In genomic region chr13:78928347-78928746, GRCm38 (mm10) we compare ENCODE assay signal across 26 mouse cellular contexts.
A peak's percentile ranks its signal among the peaks of the same experiment; 100 is the strongest.
DNase-seq lines count a peak whose midpoint lies in the region; ATAC-seq and TF ChIP-seq lines count a peak whose summit lies in the region.
"Had no signal": no experiment of that assay in that cellular context is flagged by ENCODE, and none has a peak within 500 bp of the region (broad histone marks: within the 10 kb centered on the region; RNA-seq: fewer than 3 reads in every experiment).

No protein-coding gene starts in this region.

- H3K9ac ChIP-seq in forebrain, embryonic 12.5 days, result no peak overlapping the region
- H3K9ac ChIP-seq in forebrain, postnatal 0 days, result no peak overlapping the region
- H3K9ac ChIP-seq in hindbrain, embryonic 11.5 days (ENCODE audit: low read depth, low read length), result no peak overlapping the region
- H3K9ac ChIP-seq in midbrain, embryonic 14.5 days (replicated peaks; ENCODE audit: low read length), result no peak overlapping the region
- no peak overlapping the region for H3K9ac ChIP-seq in midbrain, postnatal 0 days (replicated peaks; ENCODE audit: low read length, poor library complexity, severe bottlenecking)
- H3K9ac ChIP-seq: embryonic facial prominence, embryonic 12.5 days; embryonic facial prominence, embryonic 15.5 days had no signal

- H3K9me3 ChIP-seq in forebrain, embryonic 12.5 days, result no peaks in the 10 kb centered on the region
- H3K9me3 ChIP-seq in forebrain, postnatal 0 days (ENCODE audit: low read length), result no peaks in the 10 kb centered on the region
- no peaks in the 10 kb centered on the region for H3K9me3 ChIP-seq in hindbrain, embryonic 11.5 days (ENCODE audit: control insufficient read depth, low read length)
- no peaks in the 10 kb centered on the region for H3K9me3 ChIP-seq in hindbrain, embryonic 10.5 days
- H3K9me3 ChIP-seq in midbrain, embryonic 14.5 days (ENCODE audit: control insufficient read depth, low read length), result no peaks in the 10 kb centered on the region
- H3K9me3 ChIP-seq in midbrain, postnatal 0 days (ENCODE audit: low read length), result no peaks in the 10 kb centered on the region
- H3K9me3 ChIP-seq: embryonic facial prominence, embryonic 12.5 days; embryonic facial prominence, embryonic 15.5 days; G1E; heart, embryonic 10.5 days had no signal

- peak; percentile 72 for ATAC-seq in forebrain, embryonic 12.5 days (ENCODE audit: low FRiP score)
- ATAC-seq in forebrain, postnatal 0 days, result no peak
- ATAC-seq in hindbrain, embryonic 11.5 days (ENCODE audit: low FRiP score), result peak; percentile 40; the same call in 1 of the 2 replicates
- 0 out of 2 replicates have a peak, but pooled peaks have one; percentile 43 for ATAC-seq in midbrain, embryonic 14.5 days (ENCODE audit: low FRiP score, low TSS enrichment)
- ATAC-seq in midbrain, postnatal 0 days (ENCODE audit: low FRiP score), result no peak
- ATAC-seq: intestine, postnatal 0 days; Patski had no signal

- H3K27me3 ChIP-seq in forebrain, embryonic 12.5 days, result no peaks in the 10 kb centered on the region
- H3K27me3 ChIP-seq in forebrain, postnatal 0 days (ENCODE audit: insufficient read depth, low read length), result no peaks in the 10 kb centered on the region
- H3K27me3 ChIP-seq in hindbrain, embryonic 11.5 days (ENCODE audit: control insufficient read depth, insufficient read depth, low read length), result no peaks in the 10 kb centered on the region
- no peaks in the 10 kb centered on the region for H3K27me3 ChIP-seq in hindbrain, embryonic 10.5 days (ENCODE audit: insufficient read depth, poor library complexity, severe bottlenecking)
- no peaks in the 10 kb centered on the region for H3K27me3 ChIP-seq in midbrain, embryonic 14.5 days (ENCODE audit: control insufficient read depth, insufficient read depth, low read length)
- no peaks in the 10 kb centered on the region for H3K27me3 ChIP-seq in midbrain, postnatal 0 days (ENCODE audit: insufficient read depth, low read length)
- H3K27me3 ChIP-seq: CH12.LX; embryonic facial prominence, embryonic 12.5 days; embryonic facial prominence, embryonic 15.5 days; Patski had no signal

- H3K4me2 ChIP-seq in forebrain, embryonic 12.5 days, result no peak overlapping the region
- no peak overlapping the region for H3K4me2 ChIP-seq in forebrain, postnatal 0 days (ENCODE audit: low read depth)
- H3K4me2 ChIP-seq in hindbrain, embryonic 11.5 days (replicated peaks; ENCODE audit: low read depth, low read length), result no peak overlapping the region
- H3K4me2 ChIP-seq in midbrain, embryonic 14.5 days (ENCODE audit: low read length), result no peak overlapping the region
- H3K4me2 ChIP-seq in midbrain, postnatal 0 days (ENCODE audit: low read depth, low read length, poor library complexity, severe bottlenecking), result no peak overlapping the region
- H3K4me2 ChIP-seq: embryonic facial prominence, embryonic 12.5 days; embryonic facial prominence, embryonic 15.5 days had no signal

- no peaks in the 10 kb centered on the region for H3K36me3 ChIP-seq in forebrain, embryonic 12.5 days (replicated peaks)
- H3K36me3 ChIP-seq in forebrain, postnatal 0 days (ENCODE audit: insufficient read depth), result no peaks in the 10 kb centered on the region
- no peaks in the 10 kb centered on the region for H3K36me3 ChIP-seq in hindbrain, embryonic 11.5 days (ENCODE audit: control insufficient read depth, insufficient read depth, low read length)
- H3K36me3 ChIP-seq in hindbrain, embryonic 10.5 days, result no peaks in the 10 kb centered on the region
- no peaks in the 10 kb centered on the region for H3K36me3 ChIP-seq in midbrain, embryonic 14.5 days (ENCODE audit: control insufficient read depth, insufficient read depth, low read length)
- H3K36me3 ChIP-seq in midbrain, postnatal 0 days (ENCODE audit: insufficient read depth, low read length), result no peaks in the 10 kb centered on the region
- H3K36me3 ChIP-seq: embryonic facial prominence, embryonic 12.5 days; embryonic facial prominence, embryonic 15.5 days; G1E; heart, embryonic 10.5 days had no signal

- WGBS in forebrain, embryonic 12.5 days, result 73% methylated on average over 1 of the region's 1 CpGs
- 61% methylated on average over 1 of the region's 1 CpGs for WGBS in forebrain, postnatal 0 days
- 79% methylated on average over 1 of the region's 1 CpGs for WGBS in hindbrain, embryonic 11.5 days
- WGBS in hindbrain, embryonic 10.5 days, result 88% methylated on average over 1 of the region's 1 CpGs
- WGBS in midbrain, embryonic 14.5 days, result 74% methylated on average over 1 of the region's 1 CpGs
- 81% methylated on average over 1 of the region's 1 CpGs for WGBS in midbrain, postnatal 0 days

- DNase-seq in forebrain, postnatal 0 days, result no peak
- no peak for DNase-seq in hindbrain, embryonic 11.5 days (ENCODE audit: low spot score)
- no peak for DNase-seq in hindbrain, embryonic 10.5 days (ENCODE audit: low spot score)
- no peak for DNase-seq in midbrain, embryonic 14.5 days
- no peak for DNase-seq in midbrain, postnatal 0 days (ENCODE audit: low spot score)
- DNase-seq in retina, postnatal 1 day, result peak; percentile 64
- no peak for DNase-seq in retina, embryonic 14.5 days (ENCODE audit: low spot score)
- DNase-seq: adrenal gland, postnatal 10 days; adrenal gland, postnatal 36 days; B cell, adult 2 months; cerebellum, adult 11 months; cerebellum, adult 2 months; cerebellum, adult 9-11 months; cerebellum, postnatal 25 days; gastrocnemius, postnatal 10 days; gastrocnemius, postnatal 36 days; heart, adult 2 months; kidney, adult 2 months had no signal

- H3K4me1 ChIP-seq in forebrain, embryonic 12.5 days, result no peaks in the 10 kb centered on the region
- no peaks in the 10 kb centered on the region for H3K4me1 ChIP-seq in forebrain, postnatal 0 days (ENCODE audit: insufficient read depth)
- no peaks in the 10 kb centered on the region for H3K4me1 ChIP-seq in hindbrain, embryonic 11.5 days (replicated peaks; ENCODE audit: control insufficient read depth, insufficient read depth, low read length)
- no peaks in the 10 kb centered on the region for H3K4me1 ChIP-seq in hindbrain, embryonic 10.5 days (replicated peaks)
- H3K4me1 ChIP-seq in midbrain, embryonic 14.5 days (ENCODE audit: control insufficient read depth, insufficient read depth, low read length), result no peaks in the 10 kb centered on the region
- no peaks in the 10 kb centered on the region for H3K4me1 ChIP-seq in midbrain, postnatal 0 days (ENCODE audit: insufficient read depth, low read length)
- H3K4me1 ChIP-seq: embryonic facial prominence, embryonic 12.5 days; embryonic facial prominence, embryonic 15.5 days; heart, embryonic 10.5 days had no signal

- H3K4me3 ChIP-seq in forebrain, embryonic 12.5 days (replicated peaks), result no peak overlapping the region
- H3K4me3 ChIP-seq in forebrain, postnatal 0 days (ENCODE audit: low read depth, low read length), result no peak overlapping the region
- H3K4me3 ChIP-seq in hindbrain, embryonic 11.5 days (ENCODE audit: low read depth, low read length), result no peak overlapping the region
- H3K4me3 ChIP-seq in hindbrain, embryonic 10.5 days, result no peak overlapping the region
- H3K4me3 ChIP-seq in midbrain, embryonic 14.5 days (replicated peaks; ENCODE audit: low read depth, low read length), result no peak overlapping the region
- H3K4me3 ChIP-seq in midbrain, postnatal 0 days (ENCODE audit: low read depth, low read length), result no peak overlapping the region
- H3K4me3 ChIP-seq: embryonic facial prominence, embryonic 12.5 days; embryonic facial prominence, embryonic 15.5 days; heart, adult 2 months; heart, embryonic 10.5 days had no signal

- H3K27ac ChIP-seq in forebrain, embryonic 12.5 days, result peak overlapping the region; percentile 25; the same call in 1 of the 2 replicates
- H3K27ac ChIP-seq in forebrain, postnatal 0 days (ENCODE audit: low read depth, low read length), result no peak overlapping the region
- no peak overlapping the region for H3K27ac ChIP-seq in hindbrain, embryonic 11.5 days (ENCODE audit: low read depth, low read length)
- no peak overlapping the region for H3K27ac ChIP-seq in hindbrain, embryonic 10.5 days
- H3K27ac ChIP-seq in midbrain, embryonic 14.5 days (replicated peaks; ENCODE audit: low read depth, low read length), result no peak overlapping the region
- no peak overlapping the region for H3K27ac ChIP-seq in midbrain, postnatal 0 days (ENCODE audit: low read depth, low read length)
- H3K27ac ChIP-seq: embryonic facial prominence, embryonic 12.5 days; embryonic facial prominence, embryonic 15.5 days; heart, adult 2 months; heart, embryonic 10.5 days had no signal

- TF ChIP-seq CTCF in forebrain, postnatal 0 days (IDR thresholded peaks at IDR 0.05; ENCODE audit: low read depth), result no peak
- no peak for TF ChIP-seq CTCF in midbrain, postnatal 0 days (IDR thresholded peaks at IDR 0.05)

Comparison
In these comparisons a context has a peak if more than half of its experiments do, and no peak if none do; other contexts are left out.
1. ATAC-seq: peak in forebrain, embryonic 12.5 days (single experiment), hindbrain, embryonic 11.5 days (single experiment) and midbrain, embryonic 14.5 days (single experiment); none in forebrain, postnatal 0 days (single experiment) and midbrain, postnatal 0 days (single experiment).